Mouse (Mus musculus) limb, embryonic 12.5 days (tissue): ENCODE data around the gene Mmel1. TPM values are rescaled to one million over a fixed set of nuclear protein-coding genes. Genes with fewer than 3 reads are reported as not detected.
A peak's percentile ranks its signal among the peaks of the same experiment; 100 is the strongest.

Experiments
- ATAC-seq: fragments of 200-750 bp; cut with Nextera tagmentation; 2 replicates; pipeline ENCODE4 v1.8.0; 2017; ENCODE audit warnings: low read depth, moderate TSS enrichment; ENCODE audit not compliant: insufficient number of reproducible peaks, insufficient read depth, low FRiP score, low TSS enrichment
- H3K27ac ChIP-seq: fragments of 300-500 bp; sonication (generic); 2 replicates; pipeline ENCODE4 v1.5.1; 2016; ENCODE audit warnings: mild to moderate bottlenecking, moderate library complexity
- H3K27me3 ChIP-seq: fragments of 300-500 bp; sonication (generic); 2 replicates; pipeline ENCODE4 v1.6.1; 2016; ENCODE audit warnings: mild to moderate bottlenecking, moderate library complexity
- H3K36me3 ChIP-seq: fragments of 300-500 bp; sonication (generic); 2 replicates; pipeline ENCODE4 v1.6.1; 2016; ENCODE audit warnings: mild to moderate bottlenecking, moderate library complexity
- H3K4me1 ChIP-seq: fragments of 300-500 bp; sonication (generic); replicated peaks from 2 replicates; pipeline ENCODE4 v1.6.1; 2016
- H3K4me2 ChIP-seq: fragments of 300-500 bp; sonication (generic); 2 replicates; pipeline ENCODE4 v1.6.1; 2016; ENCODE audit warnings: mild to moderate bottlenecking, moderate library complexity
- H3K4me3 ChIP-seq: fragments of 300-500 bp; sonication (generic); replicated peaks from 2 replicates; pipeline ENCODE4 v1.5.1; 2016; ENCODE audit warnings: mild to moderate bottlenecking
- H3K9ac ChIP-seq: fragments of 300-500 bp; sonication (generic); replicated peaks from 2 replicates; pipeline ENCODE4 v1.6.1; 2016; ENCODE audit warnings: mild to moderate bottlenecking, moderate library complexity
- H3K9me3 ChIP-seq: fragments of 300-500 bp; sonication (generic); 2 replicates; pipeline ENCODE4 v1.6.1; 2016; ENCODE audit warnings: mild to moderate bottlenecking, moderate library complexity
- WGBS: fragments of 180-500 bp; shearing (Covaris S2); methylation state at CpG from one replicate; pipeline ENCODE4 v1.1.7; 2016; 5-methylcytosine and 5-hydroxymethylcytosine counted together
- polyA plus RNA-seq: library from polyadenylated mRNA; unstranded; fragments of >200 nt; fragmentation: Nextera tagmentation; extraction: Ambion mirVana; gene quantifications from 2 replicates; pipeline ENCODE4 v1.2.1, GENCODE M21; 2016

Mmel1 gene
- polyA plus RNA-seq, 1 experiment from 2014 or later = 0.11 TPM

DNA sequence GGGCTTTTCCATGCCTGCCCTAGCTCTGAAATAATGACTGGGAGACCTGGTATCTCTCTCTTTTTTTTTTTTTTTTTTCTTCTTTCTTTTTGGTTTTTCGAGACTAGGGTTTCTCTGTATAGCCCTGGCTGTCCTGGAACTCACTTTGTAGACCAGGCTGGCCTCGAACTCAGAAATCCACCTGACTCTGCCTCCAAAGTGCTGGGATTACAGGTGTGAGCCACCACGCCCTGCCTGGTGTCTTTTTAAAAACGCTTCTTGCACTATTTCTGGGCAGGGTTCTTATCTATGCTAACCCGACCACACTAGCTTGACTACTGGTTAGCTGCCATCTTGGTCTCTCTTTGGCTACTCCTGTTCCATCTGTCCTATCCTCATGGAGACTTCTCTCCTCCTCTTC lies 39.1 kb downstream of the Mmel1 start:
- no peaks in the 10 kb centered on the region for H3K36me3 ChIP-seq
- H3K4me1 ChIP-seq = peaks cover 23% of the 10 kb centered on the region
- no peaks in the 10 kb centered on the region for H3K27me3 ChIP-seq
- H3K9me3 ChIP-seq = no peaks in the 10 kb centered on the region
- 87% methylated on average over 5 of the region's 5 CpGs for WGBS
- H3K4me3 ChIP-seq = no peak overlapping the region
- no peak overlapping the region for H3K27ac ChIP-seq
- H3K4me2 ChIP-seq = no peak overlapping the region
- ATAC-seq = no peak
- H3K9ac ChIP-seq = no peak overlapping the region

DNA sequence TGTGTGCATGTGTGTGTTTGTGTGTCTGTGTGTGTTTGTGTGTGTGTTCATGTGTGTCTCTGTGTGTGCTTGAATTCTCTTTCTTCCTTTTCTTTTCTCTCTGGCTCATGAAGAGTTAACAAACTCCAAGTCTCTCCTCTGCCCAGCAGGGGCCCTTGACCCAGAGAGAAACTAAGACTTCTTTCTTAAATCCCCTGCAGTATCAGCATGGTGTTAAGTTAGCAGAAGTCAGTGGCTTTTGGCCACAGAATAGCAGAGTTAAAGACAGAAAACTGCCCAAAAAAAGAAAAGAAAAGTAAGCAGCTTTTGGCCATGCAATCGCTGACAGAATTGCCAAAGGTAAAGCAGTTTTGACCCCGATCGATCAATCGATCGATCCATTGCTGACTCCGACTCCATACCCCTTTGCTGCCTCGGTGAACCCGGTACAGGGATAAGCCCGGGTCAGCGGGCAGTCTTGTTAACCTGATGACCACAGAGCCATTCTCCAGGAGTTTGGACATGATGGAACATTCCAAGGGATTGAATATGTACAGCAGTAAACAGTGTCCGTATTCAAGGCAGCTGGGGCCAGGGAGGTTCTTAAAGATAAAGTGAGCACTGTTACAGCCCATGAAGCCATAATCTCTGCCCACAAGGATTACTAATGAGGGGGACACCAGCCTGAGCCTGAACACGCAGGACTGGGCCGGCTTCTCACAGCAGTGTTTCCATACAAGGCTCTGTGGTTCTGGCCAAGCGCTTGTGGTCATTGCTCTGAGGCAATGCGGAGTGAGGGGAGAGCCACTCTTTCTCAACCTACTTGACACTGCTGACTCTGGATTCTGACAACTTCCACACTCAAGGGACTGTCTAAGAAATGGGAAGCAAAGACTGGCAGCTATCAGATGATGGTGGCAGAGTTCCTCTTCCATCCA lies 41.5 kb downstream of the Mmel1 start:
- ATAC-seq = no peak
- 0 out of 2 replicates have a peak overlapping the region, but pooled peaks have one; percentile 31 for H3K9ac ChIP-seq
- H3K4me2 ChIP-seq = peak overlapping the region; percentile 23
- 32% methylated on average over 15 of the region's 15 CpGs for WGBS
- no peak overlapping the region for H3K4me3 ChIP-seq
- H3K27me3 ChIP-seq = no peaks in the 10 kb centered on the region
- peaks cover 19% of the 10 kb centered on the region for H3K4me1 ChIP-seq
- H3K36me3 ChIP-seq = no peaks in the 10 kb centered on the region
- peak overlapping the region; percentile 66 for H3K27ac ChIP-seq
- no peaks in the 10 kb centered on the region for H3K9me3 ChIP-seq

DNA sequence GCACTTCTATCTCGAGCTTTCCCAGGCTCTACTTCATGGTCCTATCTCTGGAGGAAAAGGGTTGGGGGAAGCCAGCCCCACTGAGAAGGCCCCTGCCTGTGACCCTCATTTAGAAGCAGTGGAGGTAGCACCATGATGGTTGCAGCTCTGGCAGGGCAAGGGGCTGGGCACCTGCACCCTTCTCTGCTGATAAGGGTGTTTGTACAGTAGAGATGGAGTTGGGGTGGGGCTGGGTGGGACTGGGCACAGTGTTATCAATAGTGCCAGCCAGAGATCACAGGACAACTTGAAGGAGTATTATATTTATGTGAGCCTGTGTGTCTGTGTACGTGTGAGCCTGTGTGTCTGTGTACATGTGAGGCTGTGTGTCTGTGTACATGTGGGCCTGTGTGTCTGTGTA lies 42.3 kb downstream of the Mmel1 start:
- no peak overlapping the region for H3K4me2 ChIP-seq
- ATAC-seq = no peak
- 84% methylated on average over 2 of the region's 2 CpGs for WGBS
- H3K27ac ChIP-seq = peak overlapping the region; percentile 66; the same call in 1 of the 2 replicates
- H3K4me1 ChIP-seq = peaks cover 19% of the 10 kb centered on the region
- no peaks in the 10 kb centered on the region for H3K27me3 ChIP-seq
- no peaks in the 10 kb centered on the region for H3K36me3 ChIP-seq
- H3K4me3 ChIP-seq = no peak overlapping the region
- no peaks in the 10 kb centered on the region for H3K9me3 ChIP-seq
- H3K9ac ChIP-seq = no peak overlapping the region

DNA sequence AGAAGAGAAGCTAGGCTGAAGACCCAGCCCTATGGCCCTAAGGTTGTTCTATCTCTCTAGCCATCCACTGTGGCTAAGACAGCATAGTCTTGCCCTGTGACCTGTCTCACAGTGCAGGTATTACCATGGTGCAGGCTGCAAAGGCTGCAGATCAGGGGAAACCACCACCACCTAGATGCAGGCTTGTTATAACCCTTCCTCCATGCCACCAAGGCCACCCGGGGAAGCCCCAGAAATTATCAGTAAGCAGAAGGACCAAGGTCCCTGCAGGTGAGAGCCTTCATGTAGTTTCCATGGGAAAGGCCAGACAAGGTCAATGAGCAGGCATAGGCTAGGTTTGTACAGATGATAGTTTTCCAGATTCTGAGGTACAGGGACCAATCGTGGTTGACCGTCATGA lies 44.5 kb downstream of the Mmel1 start:
- Histone ChIP-seq H3K4me3 (no peak overlapping the region), H3K4me1 (peaks cover 14% of the 10 kb centered on the region), H3K36me3 (no peaks in the 10 kb centered on the region), H3K27me3 (no peaks in the 10 kb centered on the region), H3K9me3 (no peaks in the 10 kb centered on the region), H3K9ac (no peak overlapping the region), H3K27ac (no peak overlapping the region), H3K4me2 (no peak overlapping the region)
- no peak for ATAC-seq
- 96% methylated on average over 3 of the region's 3 CpGs for WGBS

DNA sequence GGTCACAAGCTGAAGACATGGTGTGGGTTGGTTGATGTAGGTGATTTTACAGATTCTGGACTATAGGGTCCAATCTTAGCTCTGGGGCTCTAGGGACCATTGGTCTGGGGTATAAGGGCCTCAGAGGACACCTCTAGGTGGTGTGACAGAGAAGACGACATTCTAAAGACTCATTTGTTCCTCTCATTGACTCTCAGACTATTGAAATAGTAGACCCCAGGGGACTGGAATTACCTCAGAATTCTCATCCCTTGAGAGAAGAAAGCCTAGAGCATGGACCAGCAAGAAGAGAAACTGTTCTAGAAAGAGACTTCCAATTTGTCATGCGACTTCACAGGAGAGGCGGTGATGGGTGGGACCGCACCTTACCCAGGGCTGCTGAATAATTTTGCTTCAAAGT lies 44.9 kb downstream of the Mmel1 start:
- H3K4me1 ChIP-seq = peaks cover 14% of the 10 kb centered on the region
- no peaks in the 10 kb centered on the region for H3K36me3 ChIP-seq
- H3K4me3 ChIP-seq = no peak overlapping the region
- 92% methylated on average over 4 of the region's 4 CpGs for WGBS
- no peak overlapping the region for H3K27ac ChIP-seq
- no peaks in the 10 kb centered on the region for H3K27me3 ChIP-seq
- H3K4me2 ChIP-seq = no peak overlapping the region
- no peaks in the 10 kb centered on the region for H3K9me3 ChIP-seq
- ATAC-seq = no peak
- H3K9ac ChIP-seq = no peak overlapping the region

DNA sequence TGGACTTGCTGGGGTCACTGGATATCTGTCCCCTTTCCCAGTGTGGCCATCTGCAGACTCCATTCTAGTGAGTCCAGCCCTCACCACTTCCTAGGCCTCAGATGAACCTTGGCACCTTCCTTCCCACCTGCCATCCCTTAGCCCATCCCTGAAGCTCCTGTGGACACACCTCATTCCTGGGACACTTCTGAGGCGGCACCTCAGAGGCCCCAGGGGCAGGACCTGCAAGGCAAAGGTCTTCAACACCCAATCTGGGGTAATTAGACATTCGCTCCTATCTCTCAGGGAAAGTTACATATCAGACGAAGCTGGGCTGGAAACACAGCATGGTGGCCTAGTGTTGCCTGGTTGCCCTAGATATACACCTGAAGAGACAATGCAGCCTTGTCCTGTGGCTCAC lies 45.3 kb downstream of the Mmel1 start:
- no peaks in the 10 kb centered on the region for H3K9me3 ChIP-seq
- no peak for ATAC-seq
- H3K27me3 ChIP-seq = no peaks in the 10 kb centered on the region
- WGBS = 68% methylated on average over 3 of the region's 3 CpGs
- no peak overlapping the region for H3K4me2 ChIP-seq
- no peak overlapping the region for H3K4me3 ChIP-seq
- no peaks in the 10 kb centered on the region for H3K36me3 ChIP-seq
- H3K4me1 ChIP-seq = peaks cover 14% of the 10 kb centered on the region
- H3K9ac ChIP-seq = no peak overlapping the region
- no peak overlapping the region for H3K27ac ChIP-seq

DNA sequence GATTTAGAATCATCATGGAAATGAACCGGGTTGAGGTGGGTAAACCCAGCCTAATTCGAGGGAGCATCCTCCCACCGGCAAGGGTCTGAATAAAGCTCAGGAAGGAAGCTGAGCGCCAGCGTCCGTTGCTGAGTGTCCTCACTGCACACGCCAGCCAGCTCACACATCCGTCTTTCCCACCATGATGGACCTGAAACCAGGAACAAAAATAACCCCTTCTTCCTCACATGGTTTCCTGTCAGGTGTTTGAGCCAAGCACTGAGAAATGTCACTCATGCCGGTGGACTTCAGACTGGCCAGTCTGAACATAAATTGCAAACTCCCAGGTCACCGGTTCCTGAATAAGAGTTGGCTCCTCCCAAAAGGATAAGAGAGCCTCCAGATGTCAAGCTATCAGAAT lies 45.9 kb downstream of the Mmel1 start:
- H3K9ac ChIP-seq = no peak overlapping the region
- H3K4me3 ChIP-seq = no peak overlapping the region
- no peak for ATAC-seq
- no peaks in the 10 kb centered on the region for H3K27me3 ChIP-seq
- no peak overlapping the region for H3K4me2 ChIP-seq
- no peaks in the 10 kb centered on the region for H3K9me3 ChIP-seq
- WGBS = 81% methylated on average over 10 of the region's 10 CpGs
- no peaks in the 10 kb centered on the region for H3K36me3 ChIP-seq
- H3K27ac ChIP-seq = no peak overlapping the region
- H3K4me1 ChIP-seq = peaks cover 12% of the 10 kb centered on the region

DNA sequence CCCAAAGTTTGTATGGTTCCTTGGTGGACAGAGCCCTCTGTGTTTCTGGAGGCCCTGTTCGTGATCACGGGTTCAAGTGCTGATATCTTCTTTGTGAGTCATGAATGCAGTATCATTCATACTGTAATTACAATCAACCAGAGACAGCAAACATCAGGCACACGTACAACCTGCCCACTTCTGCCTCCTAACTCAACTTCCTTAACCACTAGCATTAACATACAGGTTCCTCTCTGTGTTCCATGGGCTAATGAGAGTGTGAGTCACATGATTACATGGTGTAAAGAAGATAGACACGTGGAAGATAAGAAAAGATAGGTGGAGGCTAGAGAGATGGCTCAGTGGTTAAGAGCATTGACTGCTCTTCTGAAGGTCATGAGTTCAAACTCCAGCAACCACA lies 47.3 kb downstream of the Mmel1 start:
- H3K27me3 ChIP-seq = no peaks in the 10 kb centered on the region
- ATAC-seq = no peak
- H3K4me1 ChIP-seq = no peaks in the 10 kb centered on the region
- no peak overlapping the region for H3K27ac ChIP-seq
- H3K9ac ChIP-seq = no peak overlapping the region
- no peak overlapping the region for H3K4me3 ChIP-seq
- H3K9me3 ChIP-seq = no peaks in the 10 kb centered on the region
- no peaks in the 10 kb centered on the region for H3K36me3 ChIP-seq
- H3K4me2 ChIP-seq = no peak overlapping the region
- 82% methylated on average over 4 of the region's 4 CpGs for WGBS

DNA sequence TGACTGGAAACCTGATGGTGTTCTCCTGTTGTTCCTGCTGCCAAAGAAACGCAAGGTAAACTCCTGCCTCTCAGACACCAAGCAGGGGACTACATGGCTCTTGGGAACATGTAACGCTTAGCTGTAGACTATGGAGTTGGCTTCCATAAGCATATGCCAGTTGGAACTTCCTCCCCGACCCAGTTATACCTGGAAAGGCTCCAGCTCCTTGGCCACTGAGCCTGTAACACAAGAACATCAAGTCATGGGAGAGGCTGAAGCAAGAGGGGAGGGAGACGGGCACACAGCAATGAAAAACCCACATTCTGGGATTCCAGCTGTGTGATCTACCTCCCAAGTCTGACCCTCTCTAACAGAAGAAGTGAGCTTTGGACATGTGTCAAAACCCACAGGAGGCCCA lies 52.9 kb downstream of the Mmel1 start:
- H3K4me1 ChIP-seq = peaks cover 11% of the 10 kb centered on the region
- no peak for ATAC-seq
- no peaks in the 10 kb centered on the region for H3K36me3 ChIP-seq
- no peak overlapping the region for H3K9ac ChIP-seq
- WGBS = 83% methylated on average over 4 of the region's 4 CpGs
- H3K4me2 ChIP-seq = no peak overlapping the region
- no peak overlapping the region for H3K27ac ChIP-seq
- no peak overlapping the region for H3K4me3 ChIP-seq
- H3K27me3 ChIP-seq = no peaks in the 10 kb centered on the region
- no peaks in the 10 kb centered on the region for H3K9me3 ChIP-seq

DNA sequence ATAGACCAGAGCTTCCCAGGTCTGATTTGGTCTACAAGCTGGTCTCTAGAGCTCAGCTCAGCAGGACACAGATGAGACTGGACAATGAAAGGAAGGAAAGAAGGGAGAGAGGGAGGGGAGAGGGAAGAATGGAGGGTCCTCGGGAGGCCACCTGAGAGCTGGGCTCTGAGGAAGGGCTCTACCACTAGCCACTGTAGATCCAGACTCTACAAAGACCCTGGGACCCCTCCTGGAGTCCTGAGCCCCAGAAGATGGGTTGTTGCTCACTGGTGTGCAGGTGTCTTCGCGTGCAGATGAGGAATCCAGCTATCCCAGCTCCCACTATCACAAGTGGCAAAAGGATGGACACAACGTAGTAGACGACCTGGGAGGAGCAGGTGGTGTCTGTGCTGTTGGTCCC lies 53.5 kb downstream of the Mmel1 start:
- Histone ChIP-seq H3K9me3 (no peaks in the 10 kb centered on the region), H3K27me3 (no peaks in the 10 kb centered on the region), H3K4me2 (no peak overlapping the region), H3K9ac (no peak overlapping the region), H3K4me1 (peaks cover 17% of the 10 kb centered on the region), H3K36me3 (no peaks in the 10 kb centered on the region), H3K27ac (no peak overlapping the region), H3K4me3 (no peak overlapping the region)
- no peak for ATAC-seq
- 84% methylated on average over 5 of the region's 5 CpGs for WGBS

DNA sequence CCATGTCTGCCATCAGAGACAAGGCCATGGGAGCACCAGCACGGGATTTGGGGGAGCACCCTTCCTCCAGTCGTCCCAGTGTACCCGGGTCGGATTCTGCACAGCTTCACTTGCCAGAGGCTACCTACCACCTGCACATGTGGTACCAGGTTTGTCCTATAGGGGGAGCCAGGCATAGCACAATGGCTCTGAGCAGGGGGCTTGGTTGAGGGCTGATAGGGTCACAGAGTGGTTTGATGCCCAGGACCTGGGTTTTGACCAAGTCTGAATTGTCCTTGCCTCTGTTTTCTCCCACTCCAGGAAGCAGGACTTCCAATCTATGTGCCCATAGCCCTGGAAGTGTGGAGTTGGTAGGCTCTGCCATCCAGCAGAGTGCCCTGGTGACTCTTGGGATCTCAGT lies 56.0 kb downstream of the Mmel1 start:
- no peak overlapping the region for H3K27ac ChIP-seq
- ATAC-seq = no peak
- no peak overlapping the region for H3K4me2 ChIP-seq
- WGBS = 49% methylated on average over 4 of the region's 4 CpGs
- no peak overlapping the region for H3K4me3 ChIP-seq
- no peaks in the 10 kb centered on the region for H3K36me3 ChIP-seq
- no peaks in the 10 kb centered on the region for H3K27me3 ChIP-seq
- peaks cover 27% of the 10 kb centered on the region for H3K4me1 ChIP-seq
- H3K9me3 ChIP-seq = no peaks in the 10 kb centered on the region
- H3K9ac ChIP-seq = no peak overlapping the region
